Mouse (Mus musculus): ENCODE results near the gene Tnn. TPM values are rescaled to one million over a fixed set of nuclear protein-coding genes. Genes with fewer than 3 reads are reported as not detected.

Gene Tnn
- total RNA-seq (2021) = under 1 TPM; 0.22 to 0.23 TPM

GRCm38 (mm10) chr1:160153480-160153879 lies at the start of gene Tnn:
Gene Tnn, minus strand, starts transcription at chr1:160153580.
- intact Hi-C loops (cut with DNase I) = no loop called here
- DNase-seq (ENCODE audit: low spot score in 2 of 2) = no peak

- intact Hi-C loops (cut with DNase I) = loop anchor here (2.0 kb wide), 1 partner anchor 18 kb away; the partner anchor contains the start of gene Cacybp
- DNase-seq (ENCODE audit: low spot score in 2 of 2) = no peak
Measured at GRCm38 (mm10) chr1:160195337-160195663, 41.9 kb upstream of the Tnn start.

GRCm38 (mm10) chr1:160194529-160195336 lies 41.4 kb upstream of the Tnn start, which contains the start of gene Mrps14:
Gene Mrps14, plus strand, starts transcription at chr1:160195215.
- peak; percentile 95 to 97 for DNase-seq (ENCODE audit: low spot score in 2 of 2)
- intact Hi-C loops (cut with DNase I) = loop anchor here (2.0 kb wide), 1 partner anchor 18 kb away; the partner anchor contains the start of gene Cacybp

- DNase-seq (ENCODE audit: low spot score in 2 of 2) = peak; percentile 45 to 46
- intact Hi-C loops (cut with DNase I) = loop anchor here (5.0 to 10.0 kb wide), 6 partner anchors 82 to 890 kb away; partner anchors contain the start of gene Tnr
Measured at GRCm38 (mm10) chr1:160184506-160184905, 31.1 kb upstream of the Tnn start.

- DNase-seq (ENCODE audit: low spot score in 2 of 2) = no peak
- intact Hi-C loops (cut with DNase I) = loop anchor here (5.0 to 10.0 kb wide), 6 partner anchors 79 to 886 kb away; partner anchors contain the start of gene Tnr
Measured at GRCm38 (mm10) chr1:160181216-160181615, 27.8 kb upstream of the Tnn start.

GRCm38 (mm10) chr1:160176903-160177302 lies 23.5 kb upstream of the Tnn start:
- intact Hi-C loops (cut with DNase I) = no loop called here
- DNase-seq (ENCODE audit: low spot score in 2 of 2) = no peak

GRCm38 (mm10) chr1:160166600-160166999 lies 13.2 kb upstream of the Tnn start:
- intact Hi-C loops (cut with DNase I) = no loop called here

GRCm38 (mm10) chr1:160158190-160158589 lies 4.8 kb upstream of the Tnn start:
- intact Hi-C loops (cut with DNase I) = no loop called here
- DNase-seq (ENCODE audit: low spot score in 2 of 2) = no peak

More at GRCm38 (mm10) chr1:160166600-160166999, 13.2 kb upstream of the Tnn start:
- no peak for DNase-seq (ENCODE audit: low spot score in 2 of 2)

- intact Hi-C loops (cut with DNase I) = no loop called here
Measured at GRCm38 (mm10) chr1:160150726-160151125, 2.7 kb downstream of the Tnn start.

GRCm38 (mm10) chr1:160149291-160149906 lies 4.0 kb downstream of the Tnn start:
- DNase-seq (ENCODE audit: low spot score in 2 of 2) = peak; percentile 21 to 46
- intact Hi-C loops (cut with DNase I) = no loop called here

More at GRCm38 (mm10) chr1:160150726-160151125, 2.7 kb downstream of the Tnn start:
- no peak for DNase-seq (ENCODE audit: low spot score in 2 of 2)

- no peak for DNase-seq (ENCODE audit: low spot score in 2 of 2)
- intact Hi-C loops (cut with DNase I) = no loop called here
Measured at GRCm38 (mm10) chr1:160147274-160147673, 6.1 kb downstream of the Tnn start.

GRCm38 (mm10) chr1:160145606-160146005 lies 7.8 kb downstream of the Tnn start:
- intact Hi-C loops (cut with DNase I) = no loop called here
- DNase-seq (ENCODE audit: low spot score in 2 of 2) = no peak

- intact Hi-C loops (cut with DNase I) = no loop called here
Measured at GRCm38 (mm10) chr1:160144343-160144742, 9.0 kb downstream of the Tnn start.

GRCm38 (mm10) chr1:160136362-160136890 lies 17.0 kb downstream of the Tnn start:
- intact Hi-C loops (cut with DNase I) = no loop called here

More at GRCm38 (mm10) chr1:160144343-160144742, 9.0 kb downstream of the Tnn start:
- no peak for DNase-seq (ENCODE audit: low spot score in 2 of 2)

GRCm38 (mm10) chr1:160133464-160134079 lies 19.8 kb downstream of the Tnn start:
- intact Hi-C loops (cut with DNase I) = no loop called here
- DNase-seq (ENCODE audit: low spot score in 2 of 2) = no peak

More at GRCm38 (mm10) chr1:160136362-160136890, 17.0 kb downstream of the Tnn start:
- DNase-seq (ENCODE audit: low spot score in 2 of 2) = no peak

- intact Hi-C loops (cut with DNase I) = no loop called here
- DNase-seq (ENCODE audit: low spot score in 2 of 2) = no peak
Measured at GRCm38 (mm10) chr1:160123957-160124356, 29.4 kb downstream of the Tnn start.

- no peak for DNase-seq (ENCODE audit: low spot score in 2 of 2)
- intact Hi-C loops (cut with DNase I) = no loop called here
Measured at GRCm38 (mm10) chr1:160108604-160109003, 44.8 kb downstream of the Tnn start.

- DNase-seq (ENCODE audit: low spot score in 2 of 2) = no peak
- intact Hi-C loops (cut with DNase I) = no loop called here
Measured at GRCm38 (mm10) chr1:160105426-160105825, 48.0 kb downstream of the Tnn start.

GRCm38 (mm10) chr1:160100996-160101395 lies 52.4 kb downstream of the Tnn start:
- DNase-seq (ENCODE audit: low spot score in 2 of 2) = peak; percentile 21 to 45
- intact Hi-C loops (cut with DNase I) = loop anchor here (5.0 kb wide), 1 partner anchor 81 kb away; no protein-coding TSS in a partner anchor
